Mouse (Mus musculus) CH12.LX (cell line): ENCODE data around the gene Cntfr. TPM values are rescaled to one million over a fixed set of nuclear protein-coding genes. Genes with fewer than 3 reads are reported as not detected.

Experiments used
- DNase-seq: peaks from one replicate; pipeline ENCODE4 v3.0.0-alpha.2; 2013; ENCODE audit errors: extremely low read depth
- H3K27ac ChIP-seq: 2 replicates; pipeline ENCODE4 v1.5.1; 2012; ENCODE audit warnings: low read depth, mild to moderate bottlenecking, control low read depth, moderate library complexity; ENCODE audit not compliant: insufficient read depth
- H3K27me3 ChIP-seq: replicated peaks from 2 replicates; pipeline ENCODE3; 2012; ENCODE audit warnings: inconsistent platforms
- H3K36me3 ChIP-seq, 2 experiments: replicated peaks in 1 of 2; 2 replicates each; pipeline versions ENCODE3 to v1.6.1; 2012; ENCODE audit warnings: inconsistent platforms in 1 of 2, low read length in 1 of 2, mild to moderate bottlenecking in 1 of 2, mixed read lengths in 1 of 2, moderate library complexity in 1 of 2; ENCODE audit not compliant: control insufficient read depth in 1 of 2, insufficient read depth in 1 of 2
- H3K4me1 ChIP-seq, 2 experiments: 2 replicates each; pipeline ENCODE4 v1.6.1; 2012; ENCODE audit warnings: inconsistent platforms in 1 of 2, moderate library complexity in 1 of 2; ENCODE audit not compliant: insufficient read depth in 2 of 2, control insufficient read depth in 1 of 2
- H3K4me2 ChIP-seq: 2 replicates; pipeline ENCODE4 v1.6.1; 2012; ENCODE audit warnings: low read depth, mild to moderate bottlenecking, control low read depth; ENCODE audit not compliant: poor library complexity, insufficient read depth, severe bottlenecking
- H3K4me3 ChIP-seq, 3 experiments: fragments of 150-350 bp in 1 of 3; sonication (generic) in 1 of 3; replicated peaks in 1 of 3; 2 replicates each; pipeline versions ENCODE3 to v1.5.1; 2011 to 2012; ENCODE audit warnings: low read depth in 2 of 3, low read length in 2 of 3, mild to moderate bottlenecking in 2 of 3, moderate library complexity in 2 of 3, control low read depth in 1 of 3, improper control_type of control experiment in 1 of 3, inconsistent platforms in 1 of 3, mixed read lengths in 1 of 3; ENCODE audit not compliant: poor library complexity in 1 of 3
- H3K79me2 ChIP-seq: replicated peaks from 2 replicates; pipeline ENCODE4 v1.6.1; 2012; ENCODE audit warnings: mild to moderate bottlenecking, moderate library complexity; ENCODE audit not compliant: control insufficient read depth, poor library complexity, insufficient read depth, severe bottlenecking; ENCODE audit errors: extremely low read depth
- H3K9ac ChIP-seq: 2 replicates; pipeline ENCODE4 v1.6.1; 2012; ENCODE audit warnings: low read depth, mild to moderate bottlenecking, control low read depth, moderate library complexity; ENCODE audit not compliant: insufficient read depth
- H3K9me3 ChIP-seq: replicated peaks from 2 replicates; pipeline ENCODE3; 2012; ENCODE audit warnings: low read length, inconsistent platforms, mixed read lengths
- BHLHE40 ChIP-seq: IDR thresholded peaks from 2 replicates; pipeline ENCODE4 v1.6.1; 2011; ENCODE audit warnings: mild to moderate bottlenecking, low read depth, low read length, improper control_type of control experiment
- CHD1 ChIP-seq: IDR thresholded peaks from 2 replicates; pipeline ENCODE4 v1.6.1; 2012; ENCODE audit warnings: low read depth, low read length, improper control_type of control experiment, inconsistent platforms
- CTCF ChIP-seq, 2 experiments: IDR thresholded peaks in 1 of 2; conservative IDR thresholded peaks in 1 of 2; 2 replicates each; pipeline ENCODE4 v1.5.1; 2011 to 2012; ENCODE audit warnings: low read depth in 2 of 2, low read length in 2 of 2, improper control_type of control experiment in 1 of 2, inconsistent platforms in 1 of 2, mild to moderate bottlenecking in 1 of 2, moderate library complexity in 1 of 2
- E2F4 ChIP-seq: IDR thresholded peaks from 2 replicates; pipeline ENCODE4 v1.6.1; 2011; ENCODE audit warnings: low read depth, low read length, improper control_type of control experiment; ENCODE audit not compliant: insufficient replicate concordance
- ELF1 ChIP-seq: IDR thresholded peaks from 2 replicates; pipeline ENCODE4 v1.6.1; 2014; ENCODE audit warnings: low read depth, mild to moderate bottlenecking, inconsistent platforms, low read length, improper control_type of control experiment
- IRF4 ChIP-seq: IDR thresholded peaks from 2 replicates; pipeline ENCODE4 v1.6.1; 2014; ENCODE audit warnings: low read depth, mild to moderate bottlenecking, inconsistent platforms, low read length, improper control_type of control experiment
- JUN ChIP-seq: IDR thresholded peaks from 2 replicates; pipeline ENCODE4 v1.6.1; 2011; ENCODE audit warnings: low read depth, mild to moderate bottlenecking, low read length, improper control_type of control experiment, moderate library complexity; ENCODE audit not compliant: insufficient read depth
- MEF2A ChIP-seq: IDR thresholded peaks from 2 replicates; pipeline ENCODE4 v1.6.1; 2014; ENCODE audit warnings: low read depth, mild to moderate bottlenecking, inconsistent platforms, low read length, improper control_type of control experiment, borderline replicate concordance
- MXI1 ChIP-seq: IDR thresholded peaks from 2 replicates; pipeline ENCODE4 v1.6.1; 2011; ENCODE audit warnings: mild to moderate bottlenecking, low read depth, low read length, improper control_type of control experiment
- NELFE ChIP-seq: IDR thresholded peaks from 2 replicates; pipeline ENCODE4 v1.6.1; 2011; ENCODE audit warnings: low read depth, low read length, improper control_type of control experiment
- NRF1 ChIP-seq: IDR thresholded peaks from 2 replicates; pipeline ENCODE4 v1.6.1; 2014; ENCODE audit warnings: low read depth, mild to moderate bottlenecking, inconsistent platforms, low read length, improper control_type of control experiment, moderate library complexity
- RAD21 ChIP-seq: IDR thresholded peaks from 2 replicates; pipeline ENCODE4 v1.6.1; 2011; ENCODE audit warnings: low read depth, mild to moderate bottlenecking, low read length, improper control_type of control experiment, moderate library complexity
- SMC3 ChIP-seq: IDR thresholded peaks from 2 replicates; pipeline ENCODE4 v1.6.1; 2011; ENCODE audit warnings: low read depth, low read length, improper control_type of control experiment
- TBP ChIP-seq: conservative IDR thresholded peaks from 2 replicates; pipeline ENCODE4 v1.6.1; 2011; ENCODE audit warnings: low read depth, low read length, improper control_type of control experiment
- TCF12 ChIP-seq: IDR thresholded peaks from 2 replicates; pipeline ENCODE4 v1.6.1; 2014; ENCODE audit warnings: low read depth, mild to moderate bottlenecking, inconsistent platforms, low read length, improper control_type of control experiment
- UBTF ChIP-seq: IDR thresholded peaks from 2 replicates; pipeline ENCODE4 v1.6.1; 2012; ENCODE audit warnings: low read depth, mild to moderate bottlenecking, inconsistent platforms, low read length, improper control_type of control experiment, moderate library complexity
- ZC3H11A ChIP-seq: IDR thresholded peaks from 2 replicates; pipeline ENCODE4 v1.6.1; 2012; ENCODE audit warnings: low read depth, mild to moderate bottlenecking, inconsistent platforms, low read length, improper control_type of control experiment
- ZMIZ1 ChIP-seq: IDR thresholded peaks from 2 replicates; pipeline ENCODE4 v1.6.1; 2012; ENCODE audit warnings: low read depth, mild to moderate bottlenecking, inconsistent platforms, low read length, improper control_type of control experiment
- dilution Hi-C: fragments of 300-500 bp; cut with MboI; formaldehyde crosslinking; loops from 2 replicates; pipeline ENCODE4 v1.14.3; 2020; ENCODE audit warnings: low sequenced_read_pairs; ENCODE audit not compliant: extremely low pct_unique_long_range_greater_than_20kb, extremely low pct_ligation_motif_present
- in situ Hi-C: fragments of 300-500 bp; cut with MboI; formaldehyde crosslinking; loops from 3 replicates; pipeline ENCODE4 v1.14.3; 2019; ENCODE audit warnings: low sequenced_read_pairs, low pct_ligation_motif_present, low pct_unique_long_range_greater_than_20kb, mixed read lengths
- polyA plus RNA-seq: library from polyadenylated mRNA; unstranded; fragments of >175 nt; gene quantifications from 2 replicates; pipeline ENCODE4 v1.2.1, GENCODE M21; 2012; ENCODE audit warnings: low read depth; ENCODE audit not compliant: insufficient read length
- total RNA-seq, 2 experiments: library from RNA; depleted of rRNA; stranded (reverse); fragments of 300-350 nt in 1 of 2; fragments of >200 nt in 1 of 2; gene quantifications; 2 replicates each; pipeline ENCODE4 v1.2.3; 2012 to 2014

The Cntfr gene
- total and polyA plus RNA-seq, 3 experiments = not detected

- H3K36me3 ChIP-seq = no peaks in the 10 kb centered on the region
- TF ChIP-seq CTCF (conservative IDR thresholded peaks at IDR 0.05 in 1 of 2, IDR thresholded peaks at IDR 0.05 in 1 of 2; ENCODE audit: low read depth in 2 of 2, low read length in 2 of 2) (peak in 1 of 2 experiments; percentile 48; a peak in 2 of 4 replicates), SMC3 (peak; percentile 24; the same call in 1 of the 2 replicates), JUN (no peak), RAD21 (peak; percentile 37)
- DNase-seq = no peak
- dilution Hi-C loops = no loop called here
- H3K4me1 ChIP-seq = peaks cover 2 to 3% of the 10 kb centered on the region in 2 experiments; a peak in 1 of 4 replicates
- H3K9ac ChIP-seq = no peak overlapping the region
- peaks cover 4% of the 10 kb centered on the region for H3K9me3 ChIP-seq
- no peaks in the 10 kb centered on the region for H3K79me2 ChIP-seq
- peaks cover 55% of the 10 kb centered on the region for H3K27me3 ChIP-seq
- H3K4me2 ChIP-seq = no peak overlapping the region
- H3K27ac ChIP-seq = no peak overlapping the region
- in situ Hi-C loops = no loop called here
- no peak overlapping the region for H3K4me3 ChIP-seq
Measured at GRCm38 (mm10) chr4:41645488-41645887, 51.4 kb downstream of the Cntfr start.

- H3K79me2 ChIP-seq = no peaks in the 10 kb centered on the region
- H3K4me2 ChIP-seq = no peak overlapping the region
- H3K9ac ChIP-seq = no peak overlapping the region
- no peak overlapping the region for H3K4me3 ChIP-seq
- H3K4me1 ChIP-seq = peaks cover 5 to 9% of the 10 kb centered on the region in 2 experiments; a peak in 3 of 4 replicates
- dilution Hi-C loops (no loop called here), in situ Hi-C loops (no loop called here)
- H3K36me3 ChIP-seq = no peaks in the 10 kb centered on the region
- no peak overlapping the region for H3K27ac ChIP-seq
- no peak for TF ChIP-seq CHD1
- TF ChIP-seq IRF4 = no peak
- TF ChIP-seq NRF1 = no peak
- TF ChIP-seq ELF1 = no peak
- TF ChIP-seq TBP = no peak
- TF ChIP-seq, all 38 proteins: peak for 0
- no peak for DNase-seq
- Histone ChIP-seq H3K27me3 (peaks cover 60% of the 10 kb centered on the region), H3K9me3 (peaks cover 21% of the 10 kb centered on the region)
Measured at GRCm38 (mm10) chr4:41641199-41641822, 55.6 kb downstream of the Cntfr start.

DNA sequence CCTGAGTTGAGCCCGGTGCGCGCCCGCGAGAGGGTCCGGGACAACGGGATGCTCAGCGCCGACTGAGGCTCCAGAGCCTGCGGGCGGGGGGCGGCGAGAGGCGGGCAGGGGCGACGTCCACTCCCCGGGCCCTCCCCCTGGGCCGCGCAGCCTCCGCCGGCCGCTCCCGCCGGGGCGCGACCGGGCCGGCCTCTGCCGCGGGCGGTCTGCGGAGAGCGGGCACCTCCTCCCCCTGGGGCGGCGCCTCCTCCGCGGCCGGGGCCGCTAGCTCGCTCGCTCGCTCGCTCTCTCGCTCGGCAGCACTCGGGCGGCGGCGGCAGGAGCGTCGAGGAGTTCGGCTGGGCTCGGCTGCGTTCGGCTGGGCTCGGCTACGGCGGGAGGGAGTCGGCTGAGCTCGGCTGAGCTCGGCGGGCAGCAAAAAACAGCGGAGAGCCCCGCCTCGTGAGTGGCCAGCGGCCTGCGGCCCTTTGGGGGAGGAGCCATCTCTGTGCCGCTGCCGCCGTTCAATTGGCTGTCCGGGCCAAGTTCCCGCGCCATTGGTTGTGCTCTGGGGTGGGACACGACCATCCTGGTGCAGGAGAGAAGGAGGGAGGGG is 56.9 kb downstream of the Cntfr start, which contains the start of gene Enho:
Gene Enho, minus strand, starts transcription at position 412 of the 595 bp plus-strand sequence.
- H3K9me3 ChIP-seq = peaks cover 21% of the 10 kb centered on the region
- peak within 1 kb of the TSS in 2 of 3 experiments; percentile 9 to 44 for H3K4me3 ChIP-seq
- H3K4me1 ChIP-seq = peaks cover 5 to 18% of the 10 kb centered on the region in 2 experiments; a peak in 3 of 4 replicates
- no peaks in the 10 kb centered on the region for H3K36me3 ChIP-seq
- peak; percentile 69 for DNase-seq
- dilution Hi-C loops (no loop called here), in situ Hi-C loops (no loop called here)
- TF ChIP-seq TCF12 (0 out of 2 replicates have a peak, but pooled peaks have one; percentile 15), ZMIZ1 (no peak), SMC3 (no peak), BHLHE40 (0 out of 2 replicates have a peak, but pooled peaks have one; percentile 18), MEF2A (no peak), TBP (no peak), JUN (no peak), UBTF (peak; percentile 99), E2F4 (no peak), ZC3H11A (no peak), NELFE (no peak), MXI1 (no peak)
- no peaks in the 10 kb centered on the region for H3K79me2 ChIP-seq
- no peak within 1 kb of the TSS for H3K27ac ChIP-seq
- H3K4me2 ChIP-seq = peak within 1 kb of the TSS; percentile 84
- peak within 1 kb of the TSS; percentile 55 for H3K9ac ChIP-seq
- peaks cover 58% of the 10 kb centered on the region for H3K27me3 ChIP-seq
